Mouse (Mus musculus) liver, embryonic 14.5 days (tissue): ENCODE results near the gene Cuta.

Experiments used
- CTCF ChIP-seq: IDR thresholded peaks from 2 replicates; pipeline ENCODE4 v1.5.1; 2016; ENCODE audit warnings: antibody characterized with exemption, low read depth, control low read depth
- EP300 ChIP-seq: IDR thresholded peaks from 2 replicates; pipeline ENCODE4 v1.6.1; 2016; ENCODE audit warnings: antibody characterized with exemption, low read depth

GRCm38 (mm10) chr17:26918343-26918742, 21.0 kb downstream of the Cuta start:
- TF ChIP-seq CTCF (no peak), EP300 (no peak)
